Mouse (Mus musculus): ENCODE measurements around the gene Cald1. TPM values are rescaled to one million over a fixed set of nuclear protein-coding genes. Genes with fewer than 3 reads are reported as not detected.

Gene Cald1
- polyA plus RNA-seq, 1 experiment from 2014 or later: 164 TPM

DNA sequence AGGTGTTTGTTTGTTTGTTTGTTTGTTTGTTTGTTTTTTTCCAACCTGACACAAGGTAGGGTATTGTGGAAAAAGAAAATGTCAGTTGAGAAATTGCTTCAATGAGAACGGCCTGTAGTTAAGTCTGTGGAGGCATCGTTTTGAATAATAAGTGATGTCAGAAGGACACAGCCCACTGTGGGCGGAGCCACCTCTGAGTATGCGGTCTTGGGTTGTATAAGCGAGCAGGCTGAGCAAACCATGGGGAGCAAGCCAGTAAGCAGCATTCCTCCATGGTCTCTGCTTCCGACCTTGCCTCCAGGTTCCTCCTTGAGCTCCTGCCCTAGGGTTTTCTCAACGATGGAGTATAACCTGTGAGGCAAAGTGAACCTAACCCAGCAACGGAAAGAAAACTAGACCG lies 7.6 kb upstream of the Cald1 start:
- Histone ChIP-seq H3K36me3 (no peaks in the 10 kb centered on the region), H3K4me3 (no peak overlapping the region), H3K27me3 (no peaks in the 10 kb centered on the region), H3K9ac (no peak overlapping the region), H3K4me2 (no peak overlapping the region), H3K4me1 (replicated peaks) (no peaks in the 10 kb centered on the region), H3K9me3 (replicated peaks) (no peaks in the 10 kb centered on the region), H3K27ac (no peak overlapping the region)
- ATAC-seq (replicated peaks; ENCODE audit: insufficient number of reproducible peaks, insufficient read depth, low FRiP score, low read depth): no peak
- WGBS: 89% methylated on average over 9 of the region's 9 CpGs

DNA sequence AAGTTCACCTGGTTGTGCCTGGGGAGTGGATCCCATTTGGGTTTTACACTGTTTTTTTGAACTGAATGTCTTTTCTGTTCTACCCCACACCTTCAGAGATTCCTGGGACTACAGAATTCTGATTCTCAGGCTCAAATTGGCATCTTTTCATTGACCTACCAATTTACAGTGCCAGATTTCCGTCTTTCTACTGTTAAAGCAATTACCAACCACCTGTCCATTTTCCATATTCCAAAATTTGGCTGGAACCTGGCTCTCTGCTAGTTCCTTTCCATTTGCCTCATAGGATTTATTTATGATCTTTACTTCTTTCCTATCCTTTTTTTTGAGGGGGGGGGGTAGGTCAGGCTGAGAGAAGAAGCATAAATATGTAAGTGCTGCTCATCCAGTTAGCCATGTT lies 4.9 kb upstream of the Cald1 start:
- 87% methylated on average over 1 of the region's 1 CpGs for WGBS
- no peak for ATAC-seq (replicated peaks; ENCODE audit: insufficient number of reproducible peaks, insufficient read depth, low FRiP score, low read depth)
- H3K4me2 ChIP-seq: no peak overlapping the region

DNA sequence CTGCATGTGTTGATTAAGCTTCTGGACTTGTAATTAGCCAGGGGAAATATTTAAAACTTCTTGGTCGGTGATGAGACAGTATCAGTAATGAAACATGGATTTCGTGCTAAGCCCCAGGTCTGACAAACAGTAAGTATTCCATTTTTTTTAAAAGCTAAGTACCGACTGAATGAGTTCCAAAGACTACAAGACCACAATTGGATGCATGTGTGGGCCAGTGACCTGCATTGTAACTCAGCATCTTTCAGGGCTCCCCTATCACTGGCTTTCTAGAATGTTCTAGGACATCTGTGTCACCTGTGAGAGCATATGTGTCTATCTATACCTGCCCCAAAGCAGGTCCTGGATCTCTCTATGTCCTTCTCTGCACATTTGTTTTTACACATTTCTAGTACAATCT lies 984 bp upstream of the Cald1 start:
- H3K36me3 ChIP-seq: no peaks in the 10 kb centered on the region
- H3K9me3 ChIP-seq (replicated peaks): no peaks in the 10 kb centered on the region
- 0 out of 2 replicates have a peak overlapping the region, but pooled peaks have one; percentile 63 for H3K4me2 ChIP-seq
- no peaks in the 10 kb centered on the region for H3K27me3 ChIP-seq
- peak overlapping the region; percentile 89 for H3K27ac ChIP-seq
- WGBS: 66% methylated on average over 3 of the region's 3 CpGs
- peaks cover 38% of the 10 kb centered on the region for H3K4me1 ChIP-seq (replicated peaks)
- no peak overlapping the region for H3K4me3 ChIP-seq
- ATAC-seq (replicated peaks; ENCODE audit: insufficient number of reproducible peaks, insufficient read depth, low FRiP score, low read depth): no peak
- no peak overlapping the region for H3K9ac ChIP-seq

More for the DNA sequence above, 4.9 kb upstream of the Cald1 start:
- Histone ChIP-seq H3K27me3 (no peaks in the 10 kb centered on the region), H3K27ac (no peak overlapping the region), H3K9me3 (replicated peaks) (no peaks in the 10 kb centered on the region), H3K36me3 (no peaks in the 10 kb centered on the region), H3K9ac (no peak overlapping the region), H3K4me3 (no peak overlapping the region), H3K4me1 (replicated peaks) (peaks cover 18% of the 10 kb centered on the region)

DNA sequence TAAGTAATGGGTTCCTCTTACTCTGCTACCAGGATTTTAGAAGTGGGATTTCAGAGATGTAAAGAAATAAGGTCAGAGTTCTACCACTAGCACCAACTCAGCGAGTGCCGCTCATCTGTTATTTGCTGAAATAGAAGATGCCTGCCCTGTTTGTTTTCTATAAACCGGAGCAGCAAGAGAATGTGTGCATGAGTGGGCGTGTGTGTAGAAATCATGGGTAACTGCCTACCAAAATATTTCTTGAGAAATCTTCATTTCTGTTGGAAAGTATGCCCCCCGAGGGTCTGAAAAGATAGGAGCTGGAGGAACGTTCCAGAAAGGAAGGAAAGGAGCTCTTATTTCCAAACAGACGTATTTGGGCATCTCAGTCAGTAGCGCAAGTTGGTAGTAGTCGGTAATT lies 871 bp downstream of the Cald1 start:
- H3K9me3 ChIP-seq (replicated peaks): no peaks in the 10 kb centered on the region
- ATAC-seq (replicated peaks; ENCODE audit: insufficient number of reproducible peaks, insufficient read depth, low FRiP score, low read depth): no peak
- peak overlapping the region; percentile 66 for H3K4me3 ChIP-seq
- peak overlapping the region; percentile 69 for H3K9ac ChIP-seq
- peak overlapping the region; percentile 89 for H3K27ac ChIP-seq
- WGBS: 13% methylated on average over 9 of the region's 9 CpGs
- H3K4me2 ChIP-seq: peak overlapping the region; percentile 63
- H3K4me1 ChIP-seq (replicated peaks): peaks cover 50% of the 10 kb centered on the region
- H3K36me3 ChIP-seq: no peaks in the 10 kb centered on the region
- no peaks in the 10 kb centered on the region for H3K27me3 ChIP-seq

DNA sequence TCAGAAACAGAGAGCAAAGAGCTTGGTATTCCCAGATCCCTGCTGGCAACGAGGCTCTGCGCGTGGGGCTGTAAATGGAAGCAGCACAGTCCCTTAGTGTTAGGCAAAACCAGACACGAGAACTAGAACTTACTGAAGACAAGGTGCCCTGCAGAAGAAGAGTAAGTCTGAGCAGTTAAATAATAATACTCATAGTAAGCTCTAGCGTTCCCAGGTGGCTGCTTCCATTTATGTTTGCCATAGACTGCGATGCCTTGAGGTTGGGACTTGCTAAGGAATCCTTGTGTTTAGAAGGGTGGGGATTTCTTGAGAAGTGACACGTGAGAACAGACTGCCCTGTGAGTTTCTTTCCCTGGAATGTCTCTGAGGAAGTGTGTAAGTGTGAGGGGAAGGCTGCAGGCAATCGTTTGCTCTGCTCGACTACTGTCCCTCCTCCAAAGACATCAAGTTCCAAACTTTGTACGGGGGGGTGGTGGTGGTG lies 1.4 kb downstream of the Cald1 start:
- peak overlapping the region; percentile 66 for H3K4me3 ChIP-seq
- H3K36me3 ChIP-seq: no peaks in the 10 kb centered on the region
- WGBS: 15% methylated on average over 10 of the region's 10 CpGs
- no peak for ATAC-seq (replicated peaks; ENCODE audit: insufficient number of reproducible peaks, insufficient read depth, low FRiP score, low read depth)
- peaks cover 55% of the 10 kb centered on the region for H3K4me1 ChIP-seq (replicated peaks)
- no peaks in the 10 kb centered on the region for H3K27me3 ChIP-seq
- H3K4me2 ChIP-seq: peak overlapping the region; percentile 63
- H3K9me3 ChIP-seq (replicated peaks): no peaks in the 10 kb centered on the region
- peak overlapping the region; percentile 69 for H3K9ac ChIP-seq
- H3K27ac ChIP-seq: peak overlapping the region; percentile 89

DNA sequence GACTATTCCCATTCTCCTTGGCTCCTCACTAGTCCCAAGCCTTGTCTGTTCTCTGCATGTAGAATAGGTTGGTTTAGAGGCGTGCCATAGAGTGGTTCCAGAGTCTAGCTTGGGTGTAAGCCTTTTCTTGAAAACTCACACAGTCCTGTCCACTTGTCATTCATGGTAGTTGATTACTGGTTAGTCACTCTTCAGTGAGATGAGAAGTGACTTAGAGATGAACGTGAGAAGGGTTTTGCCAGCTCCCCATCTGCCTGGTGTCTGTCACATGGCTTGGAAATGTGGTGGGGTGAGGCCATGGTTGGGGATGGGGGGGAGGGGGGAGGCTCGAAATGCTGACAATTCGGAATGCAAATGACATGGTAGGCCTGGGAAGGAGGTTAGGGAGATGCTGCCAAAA lies 2.5 kb downstream of the Cald1 start:
- H3K27me3 ChIP-seq: no peaks in the 10 kb centered on the region
- no peak for ATAC-seq (replicated peaks; ENCODE audit: insufficient number of reproducible peaks, insufficient read depth, low FRiP score, low read depth)
- peak overlapping the region; percentile 66 for H3K4me3 ChIP-seq
- no peaks in the 10 kb centered on the region for H3K9me3 ChIP-seq (replicated peaks)
- H3K27ac ChIP-seq: 0 out of 2 replicates have a peak overlapping the region, but pooled peaks have one; percentile 9
- WGBS: 64% methylated on average over 4 of the region's 4 CpGs
- no peak overlapping the region for H3K9ac ChIP-seq
- no peaks in the 10 kb centered on the region for H3K36me3 ChIP-seq
- peaks cover 64% of the 10 kb centered on the region for H3K4me1 ChIP-seq (replicated peaks)
- peak overlapping the region; percentile 63 for H3K4me2 ChIP-seq

DNA sequence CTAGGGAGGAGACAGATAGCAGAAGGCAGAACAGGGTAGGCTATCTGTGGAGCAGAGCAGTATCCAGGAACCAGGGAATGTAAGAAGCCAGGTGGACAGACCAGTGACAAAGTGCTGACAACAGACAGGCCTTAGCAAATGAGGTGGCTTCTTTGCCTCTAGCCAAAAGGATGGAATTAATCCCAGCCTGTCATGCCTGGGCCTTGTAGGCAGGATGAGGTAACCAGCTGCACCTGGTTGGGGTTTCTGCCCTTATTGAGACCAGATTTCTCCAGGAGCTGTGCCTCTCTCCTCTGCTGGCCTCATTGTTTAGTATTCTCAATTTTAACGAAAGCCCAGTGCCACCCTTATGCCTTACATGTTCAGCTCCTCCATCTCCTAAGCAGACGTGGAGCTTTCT lies 3.8 kb downstream of the Cald1 start:
- WGBS: 73% methylated on average over 2 of the region's 2 CpGs
- Histone ChIP-seq H3K36me3 (no peaks in the 10 kb centered on the region), H3K4me2 (peak overlapping the region; percentile 16; the same call in 1 of the 2 replicates), H3K27ac (no peak overlapping the region), H3K9ac (no peak overlapping the region), H3K4me1 (replicated peaks) (peaks cover 66% of the 10 kb centered on the region), H3K27me3 (no peaks in the 10 kb centered on the region), H3K9me3 (replicated peaks) (no peaks in the 10 kb centered on the region), H3K4me3 (no peak overlapping the region)
- no peak for ATAC-seq (replicated peaks; ENCODE audit: insufficient number of reproducible peaks, insufficient read depth, low FRiP score, low read depth)

DNA sequence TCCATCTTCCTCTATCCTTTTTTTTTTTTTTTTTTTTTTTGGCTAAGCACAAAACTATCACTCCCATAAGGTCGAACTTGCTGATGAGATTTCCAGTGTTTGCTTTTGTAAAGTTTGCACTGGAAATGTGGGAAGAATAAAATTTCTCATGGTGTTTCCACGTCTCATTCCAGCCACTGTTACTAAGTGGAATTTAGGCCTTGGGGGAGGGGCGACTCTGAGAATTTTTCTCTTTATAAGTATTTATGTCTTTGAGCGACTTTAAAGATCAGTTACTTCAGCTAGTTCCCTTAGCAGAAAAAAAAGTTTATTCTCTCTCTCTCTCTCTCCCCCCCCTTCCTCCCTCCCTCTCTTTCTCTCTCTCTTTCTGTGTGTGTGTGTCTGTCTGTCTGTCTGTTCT lies 8.1 kb downstream of the Cald1 start:
- H3K4me3 ChIP-seq: no peak overlapping the region
- no peaks in the 10 kb centered on the region for H3K27me3 ChIP-seq
- H3K9me3 ChIP-seq (replicated peaks): no peaks in the 10 kb centered on the region
- WGBS: 48% methylated on average over 4 of the region's 4 CpGs
- H3K4me1 ChIP-seq (replicated peaks): peaks cover 77% of the 10 kb centered on the region
- no peak overlapping the region for H3K4me2 ChIP-seq
- H3K36me3 ChIP-seq: no peaks in the 10 kb centered on the region
- H3K9ac ChIP-seq: no peak overlapping the region
- no peak for ATAC-seq (replicated peaks; ENCODE audit: insufficient number of reproducible peaks, insufficient read depth, low FRiP score, low read depth)
- peak overlapping the region; percentile 70 for H3K27ac ChIP-seq

DNA sequence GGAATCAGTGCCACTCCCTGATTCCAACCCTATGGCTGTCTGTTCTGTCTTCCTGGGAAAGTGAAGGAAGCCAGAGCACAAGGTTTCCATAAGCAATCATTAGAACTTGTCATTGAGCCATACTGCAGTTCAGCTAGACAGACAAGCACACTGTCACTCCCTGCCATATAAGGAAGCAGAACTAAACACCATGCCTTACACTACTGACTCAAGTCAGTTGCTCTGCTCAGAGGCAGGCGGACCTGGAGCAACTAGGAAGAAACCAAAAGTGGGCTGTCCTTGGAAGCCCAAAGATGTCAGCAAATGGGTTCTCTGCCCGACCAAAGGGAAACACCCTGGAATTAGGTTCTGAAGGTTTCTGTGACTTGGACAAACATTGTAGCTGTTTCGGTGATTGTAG lies 10.3 kb downstream of the Cald1 start:
- 55% methylated on average over 3 of the region's 3 CpGs for WGBS
- Histone ChIP-seq H3K36me3 (no peaks in the 10 kb centered on the region), H3K4me1 (replicated peaks) (peaks cover 83% of the 10 kb centered on the region), H3K4me2 (no peak overlapping the region), H3K9ac (no peak overlapping the region), H3K27me3 (no peaks in the 10 kb centered on the region), H3K4me3 (no peak overlapping the region), H3K9me3 (replicated peaks) (no peaks in the 10 kb centered on the region), H3K27ac (peak overlapping the region; percentile 96)
- ATAC-seq (replicated peaks; ENCODE audit: insufficient number of reproducible peaks, insufficient read depth, low FRiP score, low read depth): no peak

DNA sequence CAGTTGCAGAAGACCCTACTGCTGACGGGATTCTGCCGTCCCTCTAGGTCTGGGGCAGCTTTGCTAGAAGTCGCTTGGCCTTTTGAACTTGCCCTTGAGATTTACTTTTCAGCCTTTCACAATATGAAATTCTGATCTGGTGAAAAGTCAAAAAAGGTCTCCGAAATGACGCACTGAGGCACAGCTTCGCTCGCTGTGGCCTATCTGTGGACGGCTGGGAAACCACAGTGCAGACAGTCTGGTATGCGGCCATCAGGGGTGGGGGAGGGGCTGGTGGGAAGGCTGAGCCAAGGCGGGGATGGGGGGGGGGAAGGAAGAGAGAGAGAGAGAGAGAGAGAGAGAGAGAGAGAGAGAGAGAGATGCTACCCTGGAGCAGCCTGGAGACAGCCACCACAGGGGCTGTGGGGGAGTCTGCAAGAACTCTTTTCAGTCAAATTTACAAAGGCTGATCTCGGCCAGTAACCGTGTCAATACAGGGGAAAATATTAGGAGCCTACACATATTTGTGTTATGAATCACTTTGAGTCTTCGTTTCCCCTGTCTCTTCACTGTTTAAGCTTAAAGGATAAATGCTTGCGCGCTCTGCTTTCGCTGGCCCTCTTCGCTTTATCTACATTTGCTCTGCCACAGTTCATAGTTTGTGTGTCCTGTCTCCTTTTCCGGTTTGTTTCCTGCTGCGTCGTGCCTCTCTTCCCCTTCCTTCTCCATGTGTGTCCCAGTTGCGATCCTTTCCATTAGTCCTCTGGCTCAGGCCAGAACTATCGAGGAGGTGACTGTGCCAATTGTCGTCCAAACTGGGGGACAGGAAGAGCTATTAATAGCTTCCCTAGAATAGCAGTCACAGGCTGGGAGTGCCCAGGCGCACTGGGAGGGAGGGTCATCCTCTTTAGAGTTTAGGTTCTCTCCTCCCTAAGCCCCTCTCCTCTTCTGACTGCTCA lies 11.9 kb downstream of the Cald1 start:
- Histone ChIP-seq H3K27ac (peak overlapping the region; percentile 96), H3K27me3 (no peaks in the 10 kb centered on the region), H3K36me3 (no peaks in the 10 kb centered on the region), H3K4me1 (replicated peaks) (peaks cover 70% of the 10 kb centered on the region), H3K9ac (peak overlapping the region; percentile 7; the same call in 1 of the 2 replicates), H3K4me3 (peak overlapping the region; percentile 29), H3K4me2 (peak overlapping the region; percentile 58), H3K9me3 (replicated peaks) (no peaks in the 10 kb centered on the region)
- ATAC-seq (replicated peaks; ENCODE audit: insufficient number of reproducible peaks, insufficient read depth, low FRiP score, low read depth): peak; percentile 91
- 7% methylated on average over 24 of the region's 24 CpGs for WGBS

DNA sequence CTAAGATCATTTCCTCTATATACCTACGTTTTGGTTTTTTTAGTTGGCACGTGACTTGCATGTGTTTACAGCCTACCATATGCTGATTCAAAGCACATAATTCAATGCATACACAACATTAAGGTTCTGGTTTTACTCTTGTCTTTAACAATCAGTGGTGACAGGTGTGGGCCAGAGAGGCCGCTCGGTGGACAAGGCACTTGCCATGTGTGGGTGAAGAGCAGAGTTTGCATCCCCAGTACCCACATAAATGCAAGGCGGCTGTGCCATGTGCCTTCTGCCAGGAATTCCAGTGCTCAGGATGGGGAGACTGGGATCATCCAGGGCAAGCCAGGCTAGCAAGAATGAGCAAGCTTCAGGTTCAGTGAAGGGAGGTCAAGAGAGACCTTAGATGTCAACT lies 14.8 kb downstream of the Cald1 start:
- Histone ChIP-seq H3K4me2 (no peak overlapping the region), H3K36me3 (no peaks in the 10 kb centered on the region), H3K9me3 (replicated peaks) (no peaks in the 10 kb centered on the region), H3K4me3 (no peak overlapping the region), H3K9ac (no peak overlapping the region), H3K27me3 (no peaks in the 10 kb centered on the region), H3K4me1 (replicated peaks) (peaks cover 50% of the 10 kb centered on the region), H3K27ac (no peak overlapping the region)
- 56% methylated on average over 5 of the region's 5 CpGs for WGBS
- no peak for ATAC-seq (replicated peaks; ENCODE audit: insufficient number of reproducible peaks, insufficient read depth, low FRiP score, low read depth)
